Mouse (Mus musculus) megakaryocyte, embryonic 14.5 days (primary cell): ENCODE results near the gene Endod1.

Source experiments
- FLI1 ChIP-seq: IDR thresholded peaks from 2 replicates; pipeline ENCODE4 v1.6.1; 2012; ENCODE audit warnings: low read length, inconsistent platforms, mixed read lengths
- GATA1 ChIP-seq: IDR thresholded peaks from 3 replicates; pipeline ENCODE4 v1.6.1; 2012; ENCODE audit warnings: mixed read lengths, low read length, inconsistent platforms, borderline replicate concordance

DNA sequence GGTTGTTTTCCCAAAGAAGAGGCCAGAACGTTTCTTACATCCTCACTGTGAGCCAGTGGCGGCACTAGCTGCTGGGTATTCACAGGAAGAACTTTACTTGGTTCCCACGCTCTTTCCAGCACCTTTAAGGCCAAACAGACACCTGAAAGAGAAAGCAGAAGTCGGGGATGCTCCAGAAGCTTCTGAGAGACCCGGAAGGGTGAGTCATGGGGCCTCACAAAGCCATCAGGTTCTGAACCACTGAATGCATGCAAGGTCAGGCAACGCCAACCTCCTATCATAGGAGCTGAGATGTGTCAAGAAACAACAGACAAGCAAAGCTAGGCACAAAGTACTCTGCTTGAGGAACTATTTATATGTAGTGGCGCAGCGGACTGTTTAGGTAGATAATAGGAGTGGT, 4.4 kb upstream of the Endod1 start:
- TF ChIP-seq GATA1 (no peak), FLI1 (no peak)
